Mouse (Mus musculus) ES-Bruce4 (cell line): ENCODE data around the gene Zfp217. TPM values are rescaled to one million over a fixed set of nuclear protein-coding genes. Genes with fewer than 3 reads are reported as not detected.

Experiments
- H3K27ac ChIP-seq: 2 replicates; pipeline ENCODE4 v1.5.1; 2012; ENCODE audit warnings: low read length, inconsistent platforms; ENCODE audit not compliant: insufficient read depth
- H3K27me3 ChIP-seq: 2 replicates; pipeline ENCODE4 v1.6.1; 2012; ENCODE audit warnings: mild to moderate bottlenecking, low read length, inconsistent platforms; ENCODE audit not compliant: control insufficient read depth, poor library complexity, insufficient read depth, severe bottlenecking
- H3K36me3 ChIP-seq: 2 replicates; pipeline ENCODE4 v1.6.1; 2012; ENCODE audit warnings: inconsistent platforms, mild to moderate bottlenecking, low read length, moderate library complexity; ENCODE audit not compliant: control insufficient read depth, poor library complexity, insufficient read depth, severe bottlenecking
- H3K4me1 ChIP-seq: one replicate; pipeline ENCODE4 v1.8.1; 2011; ENCODE audit warnings: low read length; ENCODE audit not compliant: control insufficient read depth, insufficient read depth
- H3K4me3 ChIP-seq: 2 replicates; pipeline ENCODE4 v1.5.1; 2011; ENCODE audit warnings: low read depth, mild to moderate bottlenecking, low read length
- H3K9ac ChIP-seq: 2 replicates; pipeline ENCODE4 v1.6.1; 2012; ENCODE audit warnings: low read depth, mild to moderate bottlenecking, inconsistent platforms; ENCODE audit not compliant: poor library complexity, severe bottlenecking
- H3K9me3 ChIP-seq: replicated peaks from 2 replicates; pipeline ENCODE4 v1.6.1; 2012; ENCODE audit warnings: mild to moderate bottlenecking, low read length, inconsistent platforms; ENCODE audit not compliant: control insufficient read depth, poor library complexity, insufficient read depth, severe bottlenecking
- CTCF ChIP-seq: IDR thresholded peaks from one replicate; pipeline ENCODE4 v1.8.1; 2011; ENCODE audit warnings: low read depth, low read length
- EP300 ChIP-seq: IDR thresholded peaks from 2 replicates; pipeline ENCODE4 v1.6.1; 2011; ENCODE audit warnings: low read depth, low read length; ENCODE audit not compliant: insufficient read depth
- POLR2A ChIP-seq: IDR thresholded peaks from one replicate; pipeline ENCODE4 v1.8.1; 2011; ENCODE audit warnings: low read length; ENCODE audit not compliant: insufficient read depth
- polyA plus RNA-seq: library from polyadenylated mRNA; stranded (reverse); fragments of >200 nt; gene quantifications from 2 replicates; pipeline ENCODE4 v1.2.4, GENCODE M21; 2011; ENCODE audit warnings: low read depth; ENCODE audit not compliant: missing spikeins, insufficient read depth, insufficient read length

The Zfp217 gene
- polyA plus RNA-seq, 1 experiment: 39.6 TPM

DNA sequence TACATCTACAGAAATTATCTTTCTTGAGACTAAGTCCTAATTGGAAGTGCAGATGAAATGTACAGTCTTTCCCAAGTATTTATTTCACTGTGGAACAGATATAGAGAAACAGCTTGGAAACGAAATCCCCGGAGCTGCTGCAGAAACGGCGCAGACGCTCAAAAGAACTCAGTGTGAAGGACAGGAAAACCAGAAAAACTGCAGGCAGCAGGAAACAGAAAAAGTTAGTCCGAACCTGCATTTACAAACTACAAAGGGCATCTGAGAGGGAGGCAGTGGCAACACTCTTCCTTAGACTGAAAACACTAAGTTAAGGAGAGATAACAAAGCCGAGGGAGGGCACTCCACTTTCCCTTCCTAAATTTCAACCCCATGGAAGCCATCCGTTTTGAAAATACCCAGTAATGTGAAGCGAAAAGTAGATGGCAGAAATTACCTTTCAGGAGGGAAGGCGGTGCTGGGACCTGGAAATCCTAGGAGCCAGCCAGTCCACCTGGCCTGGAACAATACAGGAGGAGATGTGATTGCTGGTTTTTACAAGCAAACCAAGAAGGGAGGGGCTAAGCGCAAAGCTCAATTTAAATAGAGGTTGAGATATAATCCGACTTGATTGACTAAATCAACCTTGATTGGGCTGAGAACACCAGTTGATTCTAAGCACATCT lies 13.7 kb downstream of the Zfp217 start:
- TF ChIP-seq EP300 (no peak), POLR2A (no peak), CTCF (no peak)
- Histone ChIP-seq H3K27ac (peak overlapping the region; percentile 83), H3K4me1 (no peaks in the 10 kb centered on the region), H3K9ac (peak overlapping the region; percentile 47), H3K27me3 (no peaks in the 10 kb centered on the region), H3K4me3 (peak overlapping the region; percentile 32), H3K9me3 (no peaks in the 10 kb centered on the region), H3K36me3 (no peaks in the 10 kb centered on the region)

DNA sequence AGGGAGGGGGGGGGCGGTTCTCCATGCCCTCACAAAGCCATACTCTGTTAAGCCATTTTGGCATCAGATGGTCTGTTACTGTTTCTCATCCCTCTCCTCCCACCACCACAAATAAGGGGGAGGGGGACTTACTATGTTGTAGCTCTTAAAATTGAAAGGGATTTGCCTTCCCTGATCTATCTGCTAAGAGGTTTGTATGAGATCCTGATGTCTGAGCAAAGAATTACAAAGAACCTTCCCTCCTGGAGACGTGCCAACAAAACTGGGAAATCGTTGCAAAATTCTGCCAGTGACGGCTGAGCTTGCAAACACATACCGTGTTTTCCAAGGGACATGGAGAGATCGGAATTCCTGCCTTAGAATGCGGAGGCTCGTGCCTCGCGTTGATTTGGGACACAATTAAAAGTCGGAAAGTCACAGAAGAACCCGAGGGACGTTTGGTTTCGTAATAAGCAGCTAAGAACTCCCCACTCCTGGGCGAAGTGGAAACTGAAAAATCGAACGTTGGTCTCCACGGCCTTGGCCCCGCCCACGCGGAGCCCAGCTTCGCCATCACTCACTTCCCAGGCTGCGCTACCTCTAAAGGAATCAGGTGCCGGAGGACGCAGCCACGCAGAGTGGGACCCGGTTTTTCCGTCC lies 14.7 kb downstream of the Zfp217 start:
- Histone ChIP-seq H3K4me1 (no peaks in the 10 kb centered on the region), H3K9me3 (no peaks in the 10 kb centered on the region), H3K27ac (peak overlapping the region; percentile 9; the same call in 1 of the 2 replicates), H3K27me3 (no peaks in the 10 kb centered on the region), H3K36me3 (peaks cover 2% of the 10 kb centered on the region; the same call in 1 of the 2 replicates), H3K4me3 (peak overlapping the region; percentile 67), H3K9ac (peak overlapping the region; percentile 47)
- TF ChIP-seq EP300: no peak
- TF ChIP-seq CTCF: no peak
- TF ChIP-seq POLR2A: no peak

DNA sequence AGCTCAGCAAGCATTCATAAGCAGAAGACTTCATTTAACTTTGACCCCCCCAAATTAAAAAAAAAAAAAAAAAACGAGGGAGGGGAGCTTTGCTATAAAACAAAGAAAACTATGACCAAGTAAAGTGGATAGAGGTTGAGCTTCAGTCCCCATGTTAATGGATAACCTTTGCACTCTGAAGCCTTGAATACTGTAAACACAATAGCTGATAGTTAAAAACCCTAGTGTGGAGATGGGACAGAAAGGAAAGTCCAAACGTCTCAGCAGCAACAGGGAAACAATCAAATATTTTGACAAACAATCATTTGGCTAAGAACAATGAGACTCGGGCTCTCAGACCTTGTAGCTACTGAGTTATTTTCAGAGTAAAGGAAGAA lies 15.2 kb downstream of the Zfp217 start:
- Histone ChIP-seq H3K4me1 (no peaks in the 10 kb centered on the region), H3K27ac (no peak overlapping the region), H3K9me3 (no peaks in the 10 kb centered on the region), H3K4me3 (peak overlapping the region; percentile 27; the same call in 1 of the 2 replicates), H3K36me3 (peaks cover 3% of the 10 kb centered on the region; the same call in 1 of the 2 replicates), H3K27me3 (no peaks in the 10 kb centered on the region), H3K9ac (peak overlapping the region; percentile 47)
- TF ChIP-seq EP300 (no peak), POLR2A (no peak), CTCF (no peak)

DNA sequence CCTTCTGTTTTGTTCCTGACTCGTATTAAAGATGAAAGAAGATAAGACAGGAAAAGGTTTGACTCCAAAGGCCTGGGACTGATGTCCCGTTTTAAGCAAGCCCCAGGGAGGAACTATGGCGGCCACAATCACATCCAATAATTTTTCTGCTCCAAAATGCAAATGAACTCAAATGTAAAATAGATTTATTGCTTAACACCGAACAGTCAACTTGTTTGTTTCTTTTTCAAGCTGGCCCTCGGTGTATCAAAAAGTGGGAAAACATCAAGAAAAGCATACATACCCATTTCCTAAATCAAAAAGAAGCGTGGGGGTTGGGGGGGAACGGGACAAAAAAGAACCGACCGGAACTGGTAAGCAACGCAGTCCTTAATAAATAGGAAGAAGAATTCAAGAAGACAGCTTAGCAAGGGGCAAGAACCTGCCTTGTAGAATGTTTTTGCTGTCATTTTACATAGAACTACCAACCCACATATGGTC lies 15.9 kb downstream of the Zfp217 start:
- no peaks in the 10 kb centered on the region for H3K27me3 ChIP-seq
- H3K4me3 ChIP-seq: no peak overlapping the region
- 0 out of 2 replicates have a peak overlapping the region, but pooled peaks have one; percentile 95 for H3K9ac ChIP-seq
- H3K9me3 ChIP-seq: no peaks in the 10 kb centered on the region
- peaks cover 3% of the 10 kb centered on the region; the same call in 1 of the 2 replicates for H3K36me3 ChIP-seq
- no peak overlapping the region for H3K27ac ChIP-seq
- H3K4me1 ChIP-seq: peaks cover 2% of the 10 kb centered on the region
- TF ChIP-seq EP300 (no peak), CTCF (no peak), POLR2A (no peak)

DNA sequence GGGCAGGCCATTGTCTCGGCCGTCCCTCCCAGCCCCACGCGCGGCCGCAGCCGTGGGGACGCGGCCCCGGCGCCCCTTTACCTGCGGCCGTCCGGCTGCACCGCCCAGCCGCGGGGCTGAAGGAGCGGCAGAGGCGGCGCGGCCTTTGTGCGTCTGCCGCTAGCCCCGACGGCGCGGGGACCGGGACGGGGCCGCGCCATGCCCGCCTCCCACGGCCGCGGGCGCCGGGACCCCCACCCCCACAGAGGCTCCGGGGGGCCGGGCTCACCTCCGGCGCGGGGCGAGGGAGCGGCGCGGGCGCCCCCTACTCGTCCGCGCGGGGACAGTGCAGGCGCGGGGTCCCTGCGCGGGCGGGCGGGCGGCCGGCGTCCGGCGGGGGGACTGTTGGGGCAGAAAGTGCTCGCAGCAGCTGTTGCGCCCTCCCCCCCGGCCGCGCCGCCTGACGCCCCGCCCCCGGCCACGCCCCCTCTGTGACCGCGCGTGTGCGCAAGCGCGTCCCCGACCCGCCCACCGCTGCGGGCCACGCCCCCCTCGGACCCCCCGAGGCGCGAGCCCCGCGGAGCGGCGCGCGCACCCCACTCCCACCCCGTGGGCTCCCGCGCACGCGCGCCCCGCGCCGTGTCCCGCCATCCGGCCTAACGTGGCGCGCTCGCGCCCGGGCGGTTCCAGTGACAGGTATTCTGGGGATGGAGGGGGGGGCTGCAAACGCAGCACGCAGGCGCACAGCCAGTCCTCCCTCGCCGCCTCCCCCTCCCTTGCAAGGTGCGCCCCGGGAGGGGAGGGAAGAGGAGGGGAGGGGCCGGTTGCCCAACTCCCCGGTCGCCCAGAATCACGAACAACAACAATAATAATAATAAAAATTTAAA lies 16.9 kb downstream of the Zfp217 start:
- peaks cover 2% of the 10 kb centered on the region for H3K4me1 ChIP-seq

More for the DNA sequence above, 16.9 kb downstream of the Zfp217 start:
- peak overlapping the region; percentile 95 for H3K9ac ChIP-seq
- TF ChIP-seq EP300 (no peak), POLR2A (no peak), CTCF (no peak)
- H3K4me3 ChIP-seq: peak overlapping the region; percentile 96
- H3K9me3 ChIP-seq: no peaks in the 10 kb centered on the region
- no peak overlapping the region for H3K27ac ChIP-seq
- H3K27me3 ChIP-seq: no peaks in the 10 kb centered on the region
- H3K36me3 ChIP-seq: peaks cover 3% of the 10 kb centered on the region; the same call in 1 of the 2 replicates
